Mouse (Mus musculus) kidney, adult 2 months (tissue): ENCODE data around the gene Ajap1. TPM values are rescaled to one million over a fixed set of nuclear protein-coding genes. Genes with fewer than 3 reads are reported as not detected.

Source experiments
- DNase-seq: peaks from one replicate; pipeline ENCODE4 v3.0.0; 2021
- H3K27ac ChIP-seq: fragments of 200-500 bp; 2 replicates; pipeline ENCODE4 v1.5.1; 2012; ENCODE audit warnings: low read depth, low read length, control low read depth, inconsistent platforms; ENCODE audit not compliant: insufficient read depth
- H3K27me3 ChIP-seq: fragments of 200-500 bp; replicated peaks from 2 replicates; pipeline ENCODE4 v1.6.1; 2012; ENCODE audit warnings: mild to moderate bottlenecking, moderate library complexity, low read length, inconsistent platforms; ENCODE audit not compliant: control insufficient read depth, insufficient read depth
- H3K36me3 ChIP-seq: fragments of 200-500 bp; 2 replicates; pipeline ENCODE4 v1.6.1; 2012; ENCODE audit warnings: mild to moderate bottlenecking, moderate library complexity, low read length, inconsistent platforms; ENCODE audit not compliant: control insufficient read depth, insufficient read depth
- H3K4me1 ChIP-seq: fragments of 200-500 bp; 2 replicates; pipeline ENCODE4 v1.6.1; 2011; ENCODE audit warnings: low read length; ENCODE audit not compliant: control insufficient read depth, insufficient read depth
- H3K4me3 ChIP-seq: fragments of 200-500 bp; 2 replicates; pipeline ENCODE4 v1.5.1; 2011; ENCODE audit warnings: mild to moderate bottlenecking, low read depth, low read length, control low read depth; ENCODE audit not compliant: insufficient read depth
- CTCF ChIP-seq: fragments of 200-500 bp; conservative IDR thresholded peaks from 2 replicates; pipeline ENCODE4 v1.5.1; 2011; ENCODE audit warnings: low read depth, mild to moderate bottlenecking, control low read depth, low read length, moderate library complexity, mixed read lengths; ENCODE audit not compliant: insufficient read depth, insufficient read length
- POLR2A ChIP-seq: fragments of 200-500 bp; IDR thresholded peaks from one replicate; pipeline ENCODE4 v1.6.1; 2011; ENCODE audit warnings: low read depth, low read length, control low read depth
- WGBS: fragments of 180-500 bp; shearing (Covaris S2); methylation state at CpG from one replicate; pipeline ENCODE4 v1.1.7; 2018; 5-methylcytosine and 5-hydroxymethylcytosine counted together
- polyA plus RNA-seq: library from polyadenylated mRNA; depleted of rRNA; stranded (reverse); fragments of >200 nt; gene quantifications from 2 replicates; pipeline ENCODE4 v1.2.3, GENCODE M21; 2012

Ajap1 gene
- polyA plus RNA-seq, 1 experiment: 0.16 TPM

DNA sequence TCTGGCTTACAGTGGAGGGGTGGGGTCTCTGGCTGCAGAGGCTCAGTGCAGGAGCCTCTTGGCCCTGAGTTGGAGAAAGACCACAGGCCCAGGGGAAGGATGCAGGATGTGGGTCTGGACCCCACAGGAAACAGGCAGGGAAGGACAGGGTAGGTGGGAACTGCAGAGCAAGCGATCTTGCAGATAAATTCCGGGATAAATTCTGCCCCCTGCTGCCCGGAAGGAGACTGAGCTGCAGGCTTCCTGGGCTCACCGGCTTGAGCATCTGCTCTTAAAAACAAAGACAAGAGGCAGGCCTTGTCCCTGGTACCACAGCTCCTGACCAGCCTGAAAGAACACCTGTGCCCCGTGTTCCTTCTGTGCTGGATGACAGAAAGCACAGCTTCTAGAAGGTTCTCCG, 104.6 kb downstream of the Ajap1 start:
- WGBS: 14% methylated on average over 6 of the region's 6 CpGs
- TF ChIP-seq POLR2A: no peak
- TF ChIP-seq CTCF: no peak; the same call in 1 of the 2 replicates

DNA sequence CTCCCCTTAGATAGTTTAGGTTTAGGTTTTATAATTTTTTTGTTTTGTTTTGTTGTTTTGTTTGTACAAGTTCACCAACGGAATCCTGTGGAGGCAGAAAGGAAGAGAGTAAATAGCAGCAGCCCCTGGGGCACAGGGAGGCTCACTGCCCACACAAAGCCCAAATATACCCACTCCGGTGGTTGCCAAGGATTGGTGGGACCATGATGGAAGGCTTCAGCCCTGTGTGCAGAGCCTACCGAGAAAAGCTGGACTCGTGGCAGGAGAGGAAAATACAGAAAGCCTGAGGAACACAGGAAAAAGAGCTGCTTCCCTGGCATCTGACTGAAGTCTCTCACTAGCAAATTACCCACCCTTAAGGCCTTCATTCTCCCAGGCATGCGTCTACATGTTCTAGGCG, 108.4 kb downstream of the Ajap1 start:
- WGBS: 73% methylated on average over 6 of the region's 6 CpGs
- no peaks in the 10 kb centered on the region for H3K36me3 ChIP-seq
- DNase-seq: no peak
- TF ChIP-seq POLR2A (no peak), CTCF (no peak)
- no peaks in the 10 kb centered on the region for H3K4me1 ChIP-seq
- H3K27ac ChIP-seq: no peak overlapping the region
- no peaks in the 10 kb centered on the region for H3K27me3 ChIP-seq
- H3K4me3 ChIP-seq: no peak overlapping the region

More for the DNA sequence above, 104.6 kb downstream of the Ajap1 start:
- peak; percentile 6 for DNase-seq
- no peak overlapping the region for H3K27ac ChIP-seq
- H3K4me1 ChIP-seq: no peaks in the 10 kb centered on the region
- H3K4me3 ChIP-seq: no peak overlapping the region
- no peaks in the 10 kb centered on the region for H3K27me3 ChIP-seq
- H3K36me3 ChIP-seq: no peaks in the 10 kb centered on the region

- Histone ChIP-seq H3K4me1 (no peaks in the 10 kb centered on the region), H3K4me3 (no peak overlapping the region), H3K27ac (no peak overlapping the region), H3K36me3 (no peaks in the 10 kb centered on the region), H3K27me3 (no peaks in the 10 kb centered on the region)
- no peak for DNase-seq
- 92% methylated on average over 14 of the region's 14 CpGs for WGBS
- no peak for TF ChIP-seq POLR2A
- no peak for TF ChIP-seq CTCF
Observed at GRCm38 (mm10) chr4:153373125-153373524, 109.5 kb downstream of the Ajap1 start.

DNA sequence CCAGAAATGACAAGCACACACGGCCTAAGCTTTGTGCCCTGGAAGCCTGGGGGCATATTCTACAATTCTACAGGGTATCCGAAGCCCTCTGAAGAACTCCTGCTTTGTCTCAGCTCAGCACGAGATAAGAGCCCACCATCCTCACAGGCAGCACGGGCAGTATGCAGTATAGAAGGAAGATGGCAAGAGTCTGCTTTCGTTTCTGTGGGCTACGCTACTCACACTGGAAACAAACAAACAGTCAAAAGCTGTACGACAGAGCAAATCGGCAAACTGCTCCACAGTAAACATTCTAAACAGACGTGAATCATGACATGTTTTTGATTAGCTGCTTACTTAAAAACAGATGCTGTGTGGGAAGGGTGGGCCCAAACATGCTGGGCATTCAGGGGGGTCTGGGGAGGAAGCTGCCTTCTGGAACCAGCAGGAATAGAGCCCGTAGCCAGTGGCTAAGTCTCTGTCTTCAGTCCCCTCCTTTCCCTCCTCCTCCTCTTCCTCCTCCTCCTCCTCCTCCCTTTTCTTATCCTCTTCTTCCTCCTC, 113.9 kb downstream of the Ajap1 start:
- Histone ChIP-seq H3K36me3 (no peaks in the 10 kb centered on the region), H3K27me3 (no peaks in the 10 kb centered on the region), H3K4me1 (no peaks in the 10 kb centered on the region), H3K27ac (no peak overlapping the region), H3K4me3 (no peak overlapping the region)
- no peak for DNase-seq
- WGBS: 65% methylated on average over 10 of the region's 10 CpGs
- TF ChIP-seq POLR2A (no peak), CTCF (no peak)

DNA sequence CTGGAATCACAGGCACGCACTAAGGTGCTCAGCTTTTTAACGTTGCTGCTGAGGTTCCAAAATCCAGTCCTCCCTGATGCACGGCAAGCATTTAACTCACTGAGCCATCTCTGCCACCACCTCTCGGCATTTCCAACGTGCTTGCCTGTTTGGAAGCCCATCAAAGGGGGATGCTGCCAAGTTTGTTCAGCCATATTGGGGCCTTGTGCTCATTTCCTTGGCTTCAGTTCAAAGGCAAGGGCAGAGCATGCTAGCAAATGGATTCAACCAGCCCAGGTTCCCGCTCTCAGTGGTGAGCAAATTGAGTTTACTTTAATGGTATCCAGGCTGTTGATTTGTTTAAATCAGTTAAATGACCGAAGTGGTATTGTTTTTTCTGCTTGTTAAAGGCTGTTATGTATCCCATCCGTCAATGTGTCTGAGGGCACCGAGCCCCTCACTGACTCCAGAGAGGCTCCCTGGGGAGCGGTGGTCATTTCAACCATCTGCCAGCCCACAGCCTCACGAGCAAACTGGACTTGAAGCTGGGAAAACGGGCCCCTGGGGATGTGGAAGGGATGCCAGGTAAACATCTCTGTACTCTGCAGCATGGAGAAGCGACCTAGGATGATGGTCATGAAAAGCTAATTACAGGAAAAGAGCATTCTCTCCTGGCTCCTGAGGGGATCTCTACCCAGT, 121.6 kb downstream of the Ajap1 start:
- Histone ChIP-seq H3K4me3 (no peak overlapping the region), H3K4me1 (no peaks in the 10 kb centered on the region), H3K27ac (no peak overlapping the region), H3K27me3 (no peaks in the 10 kb centered on the region), H3K36me3 (no peaks in the 10 kb centered on the region)
- WGBS: 29% methylated on average over 13 of the region's 13 CpGs
- TF ChIP-seq CTCF: no peak
- no peak for TF ChIP-seq POLR2A
- DNase-seq: no peak

DNA sequence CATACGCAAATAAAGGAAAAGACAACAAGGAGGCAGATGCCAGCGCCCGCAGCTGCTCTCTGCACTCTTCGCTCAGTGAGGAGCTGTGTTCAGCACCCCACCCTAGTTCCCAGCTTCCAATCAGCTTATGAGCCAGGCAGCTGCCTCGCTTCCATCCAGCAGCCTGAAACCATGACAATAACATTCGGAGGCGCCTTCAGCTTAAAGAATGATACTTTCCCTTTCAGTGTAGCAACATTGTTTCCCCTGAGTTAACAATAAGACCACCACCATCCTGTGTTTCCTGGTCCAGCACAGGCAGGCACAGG, 124.4 kb downstream of the Ajap1 start:
- no peak for DNase-seq
- no peaks in the 10 kb centered on the region for H3K4me1 ChIP-seq
- no peak overlapping the region for H3K27ac ChIP-seq
- H3K36me3 ChIP-seq: no peaks in the 10 kb centered on the region
- WGBS: 24% methylated on average over 7 of the region's 7 CpGs
- no peaks in the 10 kb centered on the region for H3K27me3 ChIP-seq
- H3K4me3 ChIP-seq: no peak overlapping the region
- no peak for TF ChIP-seq CTCF
- TF ChIP-seq POLR2A: no peak

DNA sequence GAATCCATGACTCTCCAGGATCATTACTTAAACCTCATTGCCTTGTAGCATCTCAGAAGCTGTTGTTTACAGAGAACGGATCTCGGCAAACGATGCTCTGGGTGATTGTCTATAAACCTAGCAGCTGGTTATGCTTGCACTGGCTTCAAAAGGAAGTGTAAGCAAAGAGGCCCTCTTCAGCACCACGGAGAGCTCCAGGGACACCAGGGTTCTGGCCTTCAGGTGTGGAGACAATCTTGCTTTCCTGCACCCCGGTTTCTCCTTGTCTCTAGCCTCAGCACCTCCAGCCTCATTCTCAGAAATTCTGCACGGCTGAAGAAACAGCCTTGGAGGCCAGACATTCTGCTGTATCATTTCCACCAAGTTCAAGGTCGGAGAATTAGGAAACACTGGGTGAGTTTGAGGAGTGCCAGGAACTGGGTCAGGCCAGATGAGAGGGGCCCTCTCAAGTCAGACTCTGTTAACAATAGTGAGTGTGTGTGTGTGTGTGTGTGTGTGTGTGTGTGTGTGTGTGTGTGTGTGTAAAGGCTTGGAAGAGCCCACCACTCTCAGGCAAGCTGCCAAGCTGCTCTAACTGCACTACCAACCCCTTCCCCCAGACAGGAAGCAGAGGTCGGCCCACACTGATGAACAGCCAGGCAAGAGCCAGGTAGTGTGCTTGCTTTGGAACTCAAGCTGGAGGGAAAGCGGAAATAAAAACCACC, 124.9 kb downstream of the Ajap1 start:
- no peak for TF ChIP-seq CTCF
- TF ChIP-seq POLR2A: no peak
- 30% methylated on average over 9 of the region's 9 CpGs for WGBS
- peak; percentile 9 for DNase-seq

More for the DNA sequence above, 124.9 kb downstream of the Ajap1 start:
- H3K36me3 ChIP-seq: no peaks in the 10 kb centered on the region
- H3K27me3 ChIP-seq: no peaks in the 10 kb centered on the region
- no peaks in the 10 kb centered on the region for H3K4me1 ChIP-seq
- no peak overlapping the region for H3K27ac ChIP-seq
- no peak overlapping the region for H3K4me3 ChIP-seq
